Mouse (Mus musculus) T-helper 1 cell (primary cell): ENCODE results near the gene Ppp1r9a.

Source experiments
- in situ Hi-C: fragments of 300-600 bp; cut with MboI, MseI; formaldehyde crosslinking; loops from one replicate; pipeline ENCODE4 v1.15.1; 2025; ENCODE audit warnings: high pct_unique_total_duplicates

Ppp1r9a gene

GRCm38 (mm10) chr6:5006283-5006946 is 103.7 kb downstream of the Ppp1r9a start:
- in situ Hi-C loops, result no loop called here

- in situ Hi-C loops, result no loop called here
Measured at GRCm38 (mm10) chr6:5008166-5008565, 105.4 kb downstream of the Ppp1r9a start.

GRCm38 (mm10) chr6:5008603-5009002 is 105.9 kb downstream of the Ppp1r9a start:
- in situ Hi-C loops, result no loop called here

GRCm38 (mm10) chr6:5010553-5011416 is 108.1 kb downstream of the Ppp1r9a start:
- in situ Hi-C loops, result no loop called here

GRCm38 (mm10) chr6:5012794-5013193 is 110.1 kb downstream of the Ppp1r9a start:
- in situ Hi-C loops, result no loop called here

GRCm38 (mm10) chr6:5014567-5014966 is 111.8 kb downstream of the Ppp1r9a start:
- in situ Hi-C loops, result no loop called here

- in situ Hi-C loops, result no loop called here
Measured at GRCm38 (mm10) chr6:5015173-5015572, 112.5 kb downstream of the Ppp1r9a start.

- in situ Hi-C loops, result no loop called here
Measured at GRCm38 (mm10) chr6:5017945-5018511, 115.3 kb downstream of the Ppp1r9a start.

GRCm38 (mm10) chr6:5019208-5019607 is 116.5 kb downstream of the Ppp1r9a start:
- in situ Hi-C loops, result no loop called here

- in situ Hi-C loops, result loop anchor here (10.0 kb wide), 1 partner anchor 375 kb away; no protein-coding TSS in a partner anchor
Measured at GRCm38 (mm10) chr6:5019969-5020368, 117.3 kb downstream of the Ppp1r9a start.

GRCm38 (mm10) chr6:5020510-5020909 is 117.8 kb downstream of the Ppp1r9a start:
- in situ Hi-C loops, result loop anchor here (10.0 kb wide), 1 partner anchor 374 kb away; no protein-coding TSS in a partner anchor

- in situ Hi-C loops, result loop anchor here (10.0 kb wide), 1 partner anchor 372 kb away; no protein-coding TSS in a partner anchor
Measured at GRCm38 (mm10) chr6:5022677-5023076, 120.0 kb downstream of the Ppp1r9a start.

GRCm38 (mm10) chr6:5024893-5025292 is 122.2 kb downstream of the Ppp1r9a start:
- in situ Hi-C loops, result loop anchor here (10.0 kb wide), 1 partner anchor 370 kb away; no protein-coding TSS in a partner anchor

- in situ Hi-C loops, result loop anchor here (10.0 kb wide), 1 partner anchor 368 kb away; no protein-coding TSS in a partner anchor
Measured at GRCm38 (mm10) chr6:5026772-5027171, 124.1 kb downstream of the Ppp1r9a start.

- in situ Hi-C loops, result loop anchor here (10.0 kb wide), 1 partner anchor 368 kb away; no protein-coding TSS in a partner anchor
Measured at GRCm38 (mm10) chr6:5027213-5027612, 124.5 kb downstream of the Ppp1r9a start.

- in situ Hi-C loops, result loop anchor here (10.0 kb wide), 1 partner anchor 367 kb away; no protein-coding TSS in a partner anchor
Measured at GRCm38 (mm10) chr6:5027801-5028200, 125.1 kb downstream of the Ppp1r9a start.

- in situ Hi-C loops, result loop anchor here (10.0 kb wide), 1 partner anchor 365 kb away; no protein-coding TSS in a partner anchor
Measured at GRCm38 (mm10) chr6:5029205-5029927, 126.6 kb downstream of the Ppp1r9a start.

- in situ Hi-C loops, result loop anchor here (10.0 kb wide), 1 partner anchor 365 kb away; no protein-coding TSS in a partner anchor
Measured at GRCm38 (mm10) chr6:5029956-5030355, 127.2 kb downstream of the Ppp1r9a start.

GRCm38 (mm10) chr6:5032986-5033633 is 130.4 kb downstream of the Ppp1r9a start:
- in situ Hi-C loops, result no loop called here

GRCm38 (mm10) chr6:5037225-5037624 is 134.5 kb downstream of the Ppp1r9a start:
- in situ Hi-C loops, result no loop called here
